Mouse (Mus musculus) frontal cortex, adult 2 months (tissue): ENCODE data around the gene Hoxb4. TPM values are rescaled to one million over a fixed set of nuclear protein-coding genes. Genes with fewer than 3 reads are reported as not detected.

ENCODE experiments used
- DNase-seq, 2 experiments: peaks; one replicate each; pipeline ENCODE4 v3.0.0; 2022; ENCODE audit warnings: low spot score in 1 of 2; ENCODE audit errors: extremely low spot score in 1 of 2
- polyA plus RNA-seq: library from polyadenylated mRNA; depleted of rRNA; stranded (reverse); fragments of >200 nt; gene quantifications from 2 replicates; pipeline ENCODE4 v1.2.3, GENCODE M21; 2012

Hoxb4 gene
- polyA plus RNA-seq, 1 experiment = not detected

DNA sequence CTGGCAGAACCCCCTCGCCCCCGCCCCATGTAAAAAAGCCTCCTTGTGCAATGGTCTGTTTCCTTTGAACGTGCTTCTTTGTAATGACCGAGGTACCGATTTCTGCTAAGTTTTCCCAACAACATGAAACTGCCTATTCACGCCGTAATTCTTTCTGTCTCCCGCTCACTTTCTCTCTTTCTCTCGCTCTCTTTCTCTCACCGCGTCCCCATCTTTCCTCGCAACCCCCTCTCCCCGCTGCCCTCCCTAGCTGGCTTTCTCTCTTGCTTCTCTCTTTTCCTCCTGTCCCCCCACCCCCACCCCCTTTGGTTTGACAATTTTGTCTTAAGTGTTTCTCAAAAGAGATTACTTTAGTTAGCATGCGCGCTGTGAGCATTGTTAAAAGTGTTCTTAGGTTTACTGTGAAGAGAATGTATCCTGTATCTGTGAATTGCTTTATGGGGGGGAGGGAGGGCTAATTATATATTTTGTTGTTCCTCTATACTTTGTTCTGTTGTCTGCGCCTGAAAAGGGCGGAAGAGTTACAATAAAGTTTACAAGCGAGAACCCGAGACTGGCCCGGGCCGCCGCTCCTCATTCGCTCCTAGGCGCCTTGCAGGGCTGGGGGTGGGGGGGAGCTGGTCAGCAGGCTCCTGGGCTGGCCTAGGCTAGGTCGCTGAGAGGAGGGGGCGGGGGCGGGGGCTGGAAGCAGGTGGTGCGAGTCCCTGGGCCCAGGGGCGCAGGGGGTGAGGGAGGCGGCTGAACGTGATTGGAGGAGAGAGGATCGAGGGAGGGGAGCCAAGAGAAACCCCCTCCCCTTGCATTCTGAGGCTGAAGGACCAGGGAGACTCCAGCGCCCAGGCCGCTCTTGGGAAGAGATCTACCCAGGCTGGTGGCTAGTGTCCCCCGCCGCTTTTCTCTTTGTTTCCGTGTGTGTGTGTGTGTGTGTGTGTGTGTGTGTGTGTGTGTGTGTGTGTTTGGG is 33.0 kb upstream of the Hoxb4 start:
- no peak for DNase-seq

GRCm38 (mm10) chr11:96285771-96286738 is 32.0 kb upstream of the Hoxb4 start, which contains the start of gene Hoxb7:
TSS of gene Hoxb7 (plus strand) at chr11:96286623.
- DNase-seq = no peak

- no peak for DNase-seq
Measured at GRCm38 (mm10) chr11:96286739-96287385, 31.2 kb upstream of the Hoxb4 start.

GRCm38 (mm10) chr11:96287411-96287810 is 30.7 kb upstream of the Hoxb4 start:
- DNase-seq = no peak

DNA sequence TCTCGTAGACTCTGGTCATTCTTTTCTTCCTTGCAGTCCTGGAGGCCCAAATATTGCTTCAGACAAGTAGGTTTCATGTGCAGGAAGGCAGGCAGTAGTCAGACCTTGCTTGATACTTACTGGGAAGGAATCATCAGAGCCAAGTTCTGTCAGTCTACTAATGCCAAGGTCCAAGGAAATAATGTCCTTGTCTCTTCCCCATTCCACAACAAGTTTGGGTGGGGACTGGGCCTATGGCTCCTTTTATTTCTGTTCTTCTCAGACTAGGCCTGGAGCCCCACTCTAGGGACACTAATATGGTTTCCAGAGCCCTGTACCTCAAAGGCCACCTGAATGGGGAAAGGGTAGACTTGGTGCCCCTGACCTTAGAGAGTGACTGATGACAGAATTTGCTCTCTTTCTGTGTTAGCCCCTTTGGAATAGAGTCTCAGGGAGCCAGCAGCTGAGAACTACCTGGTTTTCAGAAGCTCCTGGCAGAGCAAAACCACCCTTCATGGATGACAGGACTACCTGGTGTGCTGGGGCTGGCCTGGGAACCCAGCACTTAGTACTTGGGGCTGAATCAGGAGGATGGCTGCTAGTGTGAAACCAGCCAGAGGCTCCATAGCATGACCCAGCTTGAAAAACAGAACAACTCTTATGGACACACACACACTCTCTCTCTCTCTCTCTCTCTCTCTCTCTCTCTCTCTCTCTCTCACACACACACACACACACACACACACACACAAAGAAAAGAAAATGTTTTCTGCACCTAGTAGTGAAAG is 29.4 kb upstream of the Hoxb4 start:
- no peak for DNase-seq

- DNase-seq = no peak
Measured at GRCm38 (mm10) chr11:96289293-96289692, 28.8 kb upstream of the Hoxb4 start.

GRCm38 (mm10) chr11:96289837-96290236 is 28.2 kb upstream of the Hoxb4 start:
- DNase-seq = no peak

DNA sequence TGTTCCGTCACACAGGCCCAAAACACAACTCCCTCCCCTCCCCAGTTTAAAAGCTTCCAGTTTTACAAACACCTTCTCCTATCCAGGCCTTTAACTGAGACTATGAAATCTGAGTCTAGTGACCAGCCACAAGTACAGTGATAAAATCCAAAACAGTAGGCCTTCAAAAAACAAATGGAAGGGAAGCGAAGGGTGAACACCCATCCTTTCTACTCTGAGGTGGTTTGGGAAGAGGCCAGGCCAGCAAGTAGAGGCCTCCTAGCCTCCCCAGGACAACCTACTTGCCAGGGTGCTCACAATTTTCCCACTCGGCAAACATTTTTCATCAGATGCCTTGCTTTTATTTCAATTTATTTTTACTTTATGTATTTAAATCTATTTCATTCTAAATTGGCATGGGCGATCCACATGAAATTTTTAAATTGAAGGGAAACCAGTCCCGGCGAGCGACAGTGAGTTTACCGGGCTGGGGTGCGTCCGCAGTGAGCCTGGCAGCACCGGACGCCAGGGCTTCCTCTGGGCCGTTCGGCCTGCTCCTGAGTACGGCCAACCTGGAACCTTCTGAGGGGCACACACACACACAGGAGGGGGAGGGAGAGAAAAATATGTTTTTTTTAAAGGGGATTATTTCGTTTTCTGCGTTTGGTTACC is 27.2 kb upstream of the Hoxb4 start:
- no peak for DNase-seq

- DNase-seq = no peak
Measured at GRCm38 (mm10) chr11:96291681-96292564, 26.1 kb upstream of the Hoxb4 start, which contains the start of gene Hoxb6. TSS of gene Hoxb6 (plus strand) at chr11:96292476.

DNA sequence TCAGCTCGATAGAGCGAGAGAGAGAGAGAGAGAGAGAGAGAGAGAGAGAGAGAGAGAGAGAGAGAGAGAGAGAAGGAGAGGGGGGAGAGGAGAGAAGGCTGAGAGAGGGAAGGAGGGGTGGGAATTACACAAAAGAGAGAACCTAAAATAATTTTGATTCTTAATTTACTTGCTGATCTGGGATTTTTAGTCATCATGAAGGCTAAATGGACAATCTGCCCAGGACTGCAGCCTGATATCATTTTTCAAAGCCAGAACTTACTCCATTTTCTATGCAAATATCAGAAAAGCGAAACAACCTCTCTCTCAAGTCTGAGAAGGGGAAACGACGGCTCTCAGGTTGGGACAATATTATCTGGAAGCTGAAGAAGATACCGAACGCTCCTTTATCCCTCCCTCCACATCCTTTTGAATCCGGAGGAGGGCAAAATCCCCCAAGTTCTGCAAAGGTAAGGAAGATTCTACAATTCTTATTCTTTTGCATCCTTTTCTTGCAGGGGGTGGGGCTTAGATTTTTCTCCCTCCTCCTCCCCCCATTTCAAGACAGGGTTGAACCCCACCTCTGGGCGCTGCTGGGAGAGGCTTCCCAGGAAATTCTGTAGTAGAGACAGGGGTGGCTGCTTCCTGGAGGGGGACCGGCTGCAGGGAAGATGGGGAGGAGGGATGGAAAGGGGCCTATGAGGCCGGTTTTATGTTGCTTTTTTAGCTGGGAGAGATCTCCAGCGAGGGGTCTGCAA is 25.3 kb upstream of the Hoxb4 start:
- DNase-seq = no peak

DNA sequence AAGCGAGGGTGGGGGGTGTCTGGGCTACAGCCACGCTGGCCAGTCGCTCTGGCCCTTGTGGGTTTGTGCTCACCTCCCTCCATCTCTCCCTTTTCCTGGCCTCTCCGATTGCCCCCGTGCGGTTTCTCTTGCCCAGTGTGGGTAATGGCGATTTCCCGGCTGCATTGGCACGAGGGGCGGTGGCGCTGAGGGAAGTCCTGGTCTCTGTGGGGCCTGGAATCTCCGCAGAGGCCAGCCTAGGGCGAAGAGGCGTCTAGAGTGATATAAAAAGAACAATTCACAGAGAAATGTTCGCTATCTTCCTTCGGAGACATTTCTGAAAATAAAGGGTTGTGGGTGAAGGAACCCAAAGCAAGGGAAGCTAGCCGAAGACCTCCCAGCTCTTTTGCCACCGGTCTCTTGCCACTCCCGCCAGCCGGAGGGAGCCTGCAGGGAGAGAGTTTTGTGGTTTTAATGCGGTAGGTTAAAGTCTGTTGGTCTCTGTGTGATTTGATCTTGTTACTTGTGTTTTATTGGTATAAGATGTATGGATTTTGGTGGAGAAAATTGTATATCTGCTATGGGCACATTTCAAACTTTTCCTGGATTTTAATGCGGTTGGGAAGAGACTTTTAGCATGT is 24.7 kb upstream of the Hoxb4 start:
- no peak for DNase-seq

DNA sequence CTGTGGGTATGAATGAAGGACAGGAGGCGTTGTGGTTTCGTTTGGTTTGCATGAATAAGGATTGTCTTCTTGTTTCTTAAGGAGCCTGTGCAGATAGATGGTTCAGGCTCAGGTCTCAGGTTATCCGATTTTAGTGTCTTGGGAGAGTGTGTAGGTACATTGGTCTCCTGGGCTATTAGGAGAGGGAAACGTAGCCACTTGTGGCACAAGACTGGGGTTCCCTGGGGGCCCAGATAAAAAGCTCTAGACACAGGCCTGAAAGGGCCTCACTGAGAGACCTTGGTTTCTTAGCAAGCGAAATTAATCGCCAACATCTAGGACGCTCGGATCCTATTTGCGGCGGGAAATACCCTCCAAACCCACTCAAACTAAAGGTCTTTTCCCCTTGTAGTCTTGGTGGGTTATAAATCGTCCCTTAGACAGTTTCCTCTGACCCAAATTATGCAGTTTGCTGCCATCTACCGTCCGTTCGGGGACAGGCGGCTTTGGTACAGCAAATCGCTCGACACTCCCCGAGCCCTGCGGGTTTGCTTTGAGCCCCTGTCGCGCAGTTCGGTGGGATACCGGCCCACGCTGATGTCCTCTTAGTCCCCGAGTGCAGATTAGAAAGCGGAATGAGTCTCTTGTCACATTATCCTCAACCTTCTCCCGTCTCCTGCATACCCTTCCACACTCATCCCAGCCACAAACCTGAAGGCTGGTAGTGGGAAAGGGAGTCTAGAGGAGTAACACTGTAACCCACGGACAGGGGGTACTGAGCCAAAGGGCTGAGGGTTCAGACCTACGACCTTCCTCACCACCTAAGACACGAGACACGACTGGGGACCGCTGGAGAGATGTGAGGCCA is 23.6 kb upstream of the Hoxb4 start:
- DNase-seq = peak in 1 of 2 experiments; percentile 65

GRCm38 (mm10) chr11:96295092-96295835 is 22.8 kb upstream of the Hoxb4 start:
- no peak for DNase-seq

GRCm38 (mm10) chr11:96296997-96297396 is 21.1 kb upstream of the Hoxb4 start:
- DNase-seq = no peak

GRCm38 (mm10) chr11:96297428-96297827 is 20.6 kb upstream of the Hoxb4 start:
- no peak for DNase-seq
